Mouse (Mus musculus) colon, adult 2 months (tissue): ENCODE data around the gene Gm49325. TPM values are rescaled to one million over a fixed set of nuclear protein-coding genes. Genes with fewer than 3 reads are reported as not detected.

ENCODE experiments used
- polyA plus RNA-seq: library from polyadenylated mRNA; depleted of rRNA; stranded (reverse); fragments of >200 nt; gene quantifications from 2 replicates; pipeline ENCODE4 v1.2.3, GENCODE M21; 2012; rRNA removed

Gene Gm49325
- not detected in 2 replicates for polyA plus RNA-seq

GRCm38 (mm10) chr10:77605908-77606826 is at the start of gene Gm49325, which contains the start of gene Sumo3:
Gene Gm49325, plus strand, starts transcription at chr10:77606197.
Gene Sumo3, plus strand, starts transcription at chr10:77606097.

GRCm38 (mm10) chr10:77581408-77582284 is 24.4 kb upstream of the Gm49325 start, which contains the start of gene Pttg1ip:
Gene Pttg1ip, plus strand, starts transcription at chr10:77581720.

GRCm38 (mm10) chr10:77622055-77622988 is 16.3 kb downstream of the Gm49325 start, which contains the start of gene Ube2g2:
Gene Ube2g2, plus strand, starts transcription at chr10:77622275.

GRCm38 (mm10) chr10:77685895-77686664 is 80.1 kb downstream of the Gm49325 start, which contains the start of gene Tspear:
Gene Tspear, plus strand, starts transcription at chr10:77686569.

GRCm38 (mm10) chr10:77690356-77690807 is 84.4 kb downstream of the Gm49325 start, which contains the start of gene Gm19402:
Gene Gm19402, minus strand, starts transcription at chr10:77690757.

Other genes with a start within 250 kb of the Gm49325 start
- 2.8 and 3.5 TPM in 2 replicates for gene Adarb1, start 187.9 kb upstream of the Gm49325 start, polyA plus RNA-seq
- gene Fam207a, start 90.4 kb upstream of the Gm49325 start, polyA plus RNA-seq: 29.3 and 29.6 TPM in 2 replicates
- gene Itgb2, start 75.9 kb upstream of the Gm49325 start, polyA plus RNA-seq: 9.0 and 9.3 TPM in 2 replicates
- gene Pttg1ip, start 24.5 kb upstream of the Gm49325 start, polyA plus RNA-seq: 210 and 211 TPM in 2 replicates
- 233 and 246 TPM in 2 replicates for gene Sumo3, start 100 bp upstream of the Gm49325 start, polyA plus RNA-seq
- gene Ube2g2, start 16.1 kb downstream of the Gm49325 start, polyA plus RNA-seq: 34.4 and 39.8 TPM in 2 replicates
- gene Tspear, start 80.4 kb downstream of the Gm49325 start, polyA plus RNA-seq: 0.62 and 0.70 TPM in 2 replicates
- gene Gm19402, start 84.6 kb downstream of the Gm49325 start, polyA plus RNA-seq: not detected in 2 replicates
- not detected in 2 replicates for gene Gm9508, start 91.0 kb downstream of the Gm49325 start, polyA plus RNA-seq
- not detected in 2 replicates for gene Gm10272, start 100.4 kb downstream of the Gm49325 start, polyA plus RNA-seq
- not detected in 2 replicates for gene Gm10024, start 105.3 kb downstream of the Gm49325 start, polyA plus RNA-seq
- gene Gm10142, start 109.6 kb downstream of the Gm49325 start, polyA plus RNA-seq: not detected in 2 replicates
- not detected in 2 replicates for gene Krtap12-1, start 114.4 kb downstream of the Gm49325 start, polyA plus RNA-seq
- not detected in 2 replicates for gene Gm10100, start 120.3 kb downstream of the Gm49325 start, polyA plus RNA-seq
- not detected in 2 replicates for gene Gm18596, start 136.4 kb downstream of the Gm49325 start, polyA plus RNA-seq
- gene Gm9736, start 145.2 kb downstream of the Gm49325 start, polyA plus RNA-seq: not detected in 2 replicates
- not detected in 2 replicates for gene Gm3233, start 153.5 kb downstream of the Gm49325 start, polyA plus RNA-seq
- gene Gm3238, start 165.1 kb downstream of the Gm49325 start, polyA plus RNA-seq: not detected in 2 replicates
- gene Gm7138, start 170.7 kb downstream of the Gm49325 start, polyA plus RNA-seq: not detected in 2 replicates
- gene Gm3250, start 176.3 kb downstream of the Gm49325 start, polyA plus RNA-seq: not detected in 2 replicates
- not detected in 2 replicates for gene Gm7137, start 182.0 kb downstream of the Gm49325 start, polyA plus RNA-seq
- gene Gm9639, start 188.9 kb downstream of the Gm49325 start, polyA plus RNA-seq: not detected in 2 replicates
- gene Gm19668, start 192.9 kb downstream of the Gm49325 start, polyA plus RNA-seq: not detected in 2 replicates
- not detected in 2 replicates for gene Gm9507, start 205.6 kb downstream of the Gm49325 start, polyA plus RNA-seq
- not detected in 2 replicates for gene Gm2696, start 208.5 kb downstream of the Gm49325 start, polyA plus RNA-seq
- not detected in 2 replicates for gene Krtap10-4, start 220.9 kb downstream of the Gm49325 start, polyA plus RNA-seq
- not detected in 2 replicates for gene Krtap10-10, start 229.8 kb downstream of the Gm49325 start, polyA plus RNA-seq
- not detected in 2 replicates for gene Gm36176, start 240.6 kb downstream of the Gm49325 start, polyA plus RNA-seq
- gene Gm10318, start 246.7 kb downstream of the Gm49325 start, polyA plus RNA-seq: not detected in 2 replicates